Mouse (Mus musculus): Measurements from ENCODE around the gene Tatdn3. TPM values are rescaled to one million over a fixed set of nuclear protein-coding genes. Genes with fewer than 3 reads are reported as not detected.

Tatdn3 gene
- polyA plus RNA-seq, 1 experiment from 2014 or later: 6.4 TPM

Other genes starting within 250 kb of the Tatdn3 start
- gene Rps6kc1, start 151.2 kb downstream of the Tatdn3 start, polyA plus RNA-seq (2015; fragmentation: Nextera tagmentation; extraction: Ambion mirVana): 3.4 and 4.9 TPM in 2 replicates
- gene Angel2, start 137.8 kb downstream of the Tatdn3 start, polyA plus RNA-seq (2015; fragmentation: Nextera tagmentation; extraction: Ambion mirVana): 11.3 and 11.6 TPM in 2 replicates
- 0.85 and 0.94 TPM in 2 replicates for gene Vash2, start 83.6 kb downstream of the Tatdn3 start, polyA plus RNA-seq (2015; fragmentation: Nextera tagmentation; extraction: Ambion mirVana)
- gene Flvcr1, start 36.8 kb downstream of the Tatdn3 start, polyA plus RNA-seq (2015; fragmentation: Nextera tagmentation; extraction: Ambion mirVana): 2.1 and 2.2 TPM in 2 replicates
- not detected in 2 replicates for gene Spata45, start 26.3 kb downstream of the Tatdn3 start, polyA plus RNA-seq (2015; fragmentation: Nextera tagmentation; extraction: Ambion mirVana)
- gene Nsl1, start 80 bp upstream of the Tatdn3 start, polyA plus RNA-seq (2015; fragmentation: Nextera tagmentation; extraction: Ambion mirVana): 12.7 and 13.5 TPM in 2 replicates
- 1.5 and 2.4 TPM in 2 replicates for gene Batf3, start 34.9 kb upstream of the Tatdn3 start, polyA plus RNA-seq (2015; fragmentation: Nextera tagmentation; extraction: Ambion mirVana)
- gene Fam71a, start 101.9 kb upstream of the Tatdn3 start, polyA plus RNA-seq (2015; fragmentation: Nextera tagmentation; extraction: Ambion mirVana): not detected in 2 replicates
- 1.5 and 1.9 TPM in 2 replicates for gene Atf3, start 155.1 kb upstream of the Tatdn3 start, polyA plus RNA-seq (2015; fragmentation: Nextera tagmentation; extraction: Ambion mirVana)

Data from liver, embryonic 16.5 days (tissue).